Mouse (Mus musculus) layer of hippocampus, adult 9-10 months (tissue): ENCODE measurements around the gene Frmd4a.

Experiments used
- DNase-seq: peaks from one replicate; pipeline ENCODE4 v3.0.0; 2022; ENCODE audit warnings: low spot score

Gene Frmd4a

DNA sequence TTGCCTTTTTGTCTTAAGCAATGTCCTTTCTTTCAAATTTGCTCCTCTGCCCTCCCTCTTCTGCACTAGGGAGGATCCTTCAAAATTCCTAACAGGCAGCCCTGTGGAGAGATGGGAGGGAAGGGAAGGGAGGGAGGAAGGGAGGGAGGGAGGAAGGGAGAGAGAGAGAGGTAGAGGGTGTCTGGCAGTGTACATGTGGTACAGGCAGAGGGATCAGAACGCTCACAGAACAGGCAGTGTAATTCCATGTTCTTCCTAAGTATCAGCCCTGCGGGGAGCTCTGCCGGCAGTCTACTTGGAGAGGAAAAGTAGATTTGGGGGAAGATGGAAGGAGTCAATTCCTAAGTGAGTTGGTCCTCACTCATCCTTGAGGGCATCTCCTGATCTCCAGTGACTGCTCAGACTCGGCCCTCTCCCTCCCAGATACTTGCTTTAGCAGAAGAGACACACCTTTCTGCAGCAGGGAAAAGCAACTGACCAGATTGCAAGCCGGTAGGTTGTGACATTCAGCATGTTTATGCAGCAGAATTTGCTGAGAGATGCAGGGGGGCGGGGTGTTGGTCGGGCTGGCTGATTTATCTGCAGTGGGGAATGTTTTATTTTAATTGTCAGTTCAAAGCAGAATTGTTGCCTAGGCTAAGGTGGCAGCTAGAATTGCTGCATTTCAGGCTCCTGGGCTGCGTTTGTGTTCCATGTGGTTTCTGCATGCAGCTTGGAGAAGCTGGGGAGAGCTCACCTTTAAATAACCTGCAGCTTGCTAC is at the start of gene Frmd4a:
Gene Frmd4a (plus strand): TSS at position 190 of the 761 bp plus-strand sequence.
- DNase-seq, result peak; percentile 24

DNA sequence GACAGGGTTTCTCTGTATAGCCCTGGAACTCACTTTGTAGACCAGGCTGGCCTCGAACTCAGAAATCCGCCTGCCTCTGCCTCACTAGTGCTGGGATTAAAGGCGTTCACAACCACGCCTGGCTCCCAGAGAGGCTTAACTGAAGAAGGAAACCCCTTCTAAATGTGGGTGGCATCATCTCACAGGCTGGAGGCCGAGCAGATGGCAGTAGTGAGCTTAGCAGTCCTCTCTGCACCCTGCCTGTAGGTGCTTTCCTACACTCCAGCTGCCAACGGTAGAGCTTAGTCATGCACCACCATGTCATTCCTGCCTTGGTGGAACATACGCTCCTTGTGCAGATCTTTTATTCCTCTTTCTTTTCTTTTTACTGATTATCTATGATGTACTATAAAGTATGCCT is 28.6 kb upstream of the Frmd4a start:
- no peak for DNase-seq

DNA sequence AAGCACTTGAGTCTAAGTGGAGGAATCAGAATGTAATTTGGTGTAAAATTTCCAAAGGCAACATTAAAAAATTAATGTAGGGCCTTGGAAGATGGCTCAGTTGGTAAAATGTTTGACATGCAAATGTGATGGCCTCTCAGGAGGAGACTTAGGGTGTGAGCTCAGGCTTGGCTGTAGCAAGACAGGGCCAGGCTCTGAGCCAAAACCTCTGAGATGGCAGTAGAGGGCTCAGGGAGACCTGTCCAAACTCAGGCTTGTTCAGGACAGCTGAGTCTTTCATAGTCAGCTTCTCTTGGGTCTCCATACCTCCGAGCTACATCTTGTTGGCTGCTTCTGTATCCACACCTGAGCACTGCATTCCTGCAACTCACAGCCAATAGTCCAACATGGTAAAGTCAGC is 27.1 kb upstream of the Frmd4a start:
- no peak for DNase-seq

DNA sequence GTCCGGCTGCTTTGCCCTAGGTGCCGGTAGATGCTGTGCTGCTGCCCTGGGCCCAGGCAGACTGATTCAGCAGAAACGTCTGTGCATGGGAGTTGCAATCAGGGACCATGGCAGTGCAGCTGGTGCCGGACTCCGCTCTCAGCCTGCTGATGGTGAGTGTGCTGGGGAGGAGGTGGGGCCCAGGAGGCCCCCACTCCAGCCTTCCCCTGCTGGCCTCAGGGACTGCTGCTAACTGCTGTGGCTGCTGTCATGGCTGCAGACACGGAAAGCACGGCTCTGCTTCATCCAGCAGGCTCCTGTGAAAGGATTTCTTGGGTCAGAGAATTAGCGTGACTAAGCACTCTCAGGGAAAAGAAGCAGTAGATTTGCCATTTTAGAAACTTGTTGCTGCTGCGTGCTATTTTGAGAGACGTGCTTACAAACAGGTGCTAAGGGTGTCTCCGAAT is 937 bp downstream of the Frmd4a start:
- peak; percentile 26 for DNase-seq

DNA sequence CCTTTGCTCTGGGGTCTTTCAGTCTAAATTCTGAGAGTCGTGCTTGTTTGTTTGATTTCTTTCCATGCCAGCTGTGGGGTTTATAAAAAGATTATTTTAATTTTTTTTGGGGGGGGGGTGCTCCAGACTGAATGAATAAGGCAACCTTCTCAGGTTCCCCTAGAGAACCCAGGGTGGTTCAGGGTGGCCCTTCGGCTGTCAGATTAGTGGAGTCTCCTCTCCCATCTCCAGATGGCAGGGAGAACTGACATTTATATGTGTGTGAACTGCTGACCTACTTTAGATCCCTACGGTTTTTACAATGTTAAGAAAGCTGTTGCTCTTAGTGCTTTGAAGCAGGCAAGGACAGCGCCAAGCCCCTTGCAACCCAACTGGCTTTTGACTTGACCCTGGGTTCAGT is 1.4 kb downstream of the Frmd4a start:
- DNase-seq, result no peak

DNA sequence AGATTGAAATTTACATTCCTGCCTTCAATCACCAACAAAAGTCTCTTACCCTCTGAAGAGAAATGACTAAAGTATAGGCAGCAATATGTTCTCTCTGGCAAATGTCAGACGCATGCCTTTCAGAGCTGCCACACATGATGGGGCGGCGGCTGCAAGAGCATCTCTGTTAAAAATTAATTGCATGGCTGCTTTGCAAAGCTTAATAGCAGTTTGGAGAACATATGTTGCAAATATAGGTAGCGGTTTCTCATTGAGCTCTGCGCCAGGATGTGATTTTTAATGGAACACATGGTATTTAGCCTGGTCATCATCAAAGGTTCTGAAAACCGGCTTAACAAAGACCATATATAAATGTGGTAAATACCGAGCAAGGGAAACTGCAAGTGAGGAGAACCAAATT is 7.4 kb downstream of the Frmd4a start:
- DNase-seq, result no peak

DNA sequence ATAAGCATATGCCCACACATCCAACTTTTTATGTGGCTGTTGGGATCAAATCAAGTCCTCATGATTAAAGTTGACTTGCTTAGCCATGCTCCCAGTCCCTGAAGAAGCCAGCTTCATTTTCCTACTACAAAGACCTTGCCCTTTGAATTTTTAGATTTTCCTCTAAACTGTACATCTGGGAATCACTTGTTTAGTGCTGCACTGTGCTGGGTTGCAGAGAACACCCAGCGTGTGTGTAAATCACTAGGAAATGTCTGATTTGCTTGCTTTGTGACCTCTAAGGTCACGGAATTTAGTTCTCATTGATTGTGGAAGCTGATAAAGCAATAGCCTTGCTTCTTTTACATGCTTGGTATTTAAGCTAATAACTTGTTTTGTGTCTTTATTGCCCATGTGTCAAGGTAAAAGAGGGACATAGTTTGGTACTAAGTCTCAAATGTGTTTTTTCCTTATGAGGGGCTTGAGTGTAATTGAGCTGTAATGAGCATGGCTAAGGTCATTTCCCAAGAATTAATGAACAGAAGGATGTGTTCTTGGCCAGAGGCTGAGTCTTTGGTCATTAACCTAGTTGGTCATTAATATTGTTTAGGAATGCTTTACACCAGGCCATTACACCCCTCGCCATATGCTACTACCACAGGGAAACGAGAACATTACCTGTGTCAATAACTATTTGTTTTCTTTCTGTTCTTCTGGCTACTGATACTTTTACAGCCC is 11.7 kb downstream of the Frmd4a start:
- DNase-seq, result no peak

DNA sequence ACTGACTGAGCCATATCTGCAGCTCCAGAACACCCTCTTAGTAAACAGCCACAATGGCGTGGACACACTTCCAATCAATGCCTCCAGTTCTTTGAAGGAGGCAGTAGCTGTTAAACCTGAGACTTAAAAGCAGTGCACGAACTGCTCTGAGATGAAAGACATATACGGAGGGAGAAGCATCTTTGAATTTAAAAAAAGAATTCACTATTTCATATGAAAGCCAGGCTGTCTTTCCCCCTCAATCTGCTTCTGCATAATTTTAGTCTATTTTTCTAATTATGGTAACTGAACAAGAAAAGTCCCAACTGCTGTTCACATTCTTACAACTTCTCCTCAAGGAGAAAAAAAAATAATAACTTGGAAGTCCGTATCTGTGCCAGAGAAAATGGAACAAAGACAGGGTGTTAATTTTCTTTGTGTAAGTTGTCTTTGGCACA is 18.7 kb downstream of the Frmd4a start:
- no peak for DNase-seq

DNA sequence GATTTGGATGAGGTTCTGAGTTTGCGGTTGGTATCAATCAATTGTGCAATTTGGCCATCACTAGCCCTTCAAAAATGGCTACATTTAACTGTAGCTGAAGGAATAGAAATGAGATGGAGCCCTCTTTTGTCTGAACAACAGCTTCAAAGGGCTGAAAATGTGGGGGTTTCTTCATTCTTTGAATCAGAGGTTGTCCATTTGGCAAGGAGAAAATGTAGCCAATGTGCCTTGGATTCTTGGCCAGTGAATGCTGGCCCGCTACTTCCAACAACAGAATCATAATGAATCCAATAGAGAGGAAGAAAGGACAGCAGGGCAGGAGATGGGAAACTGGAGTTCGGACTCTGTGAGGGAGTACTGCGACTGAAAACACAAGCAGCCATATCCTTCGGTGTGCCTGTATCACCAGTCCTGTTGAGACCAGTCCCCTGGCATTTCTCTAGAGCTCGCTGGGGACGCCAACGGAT is 19.2 kb downstream of the Frmd4a start:
- DNase-seq, result no peak

DNA sequence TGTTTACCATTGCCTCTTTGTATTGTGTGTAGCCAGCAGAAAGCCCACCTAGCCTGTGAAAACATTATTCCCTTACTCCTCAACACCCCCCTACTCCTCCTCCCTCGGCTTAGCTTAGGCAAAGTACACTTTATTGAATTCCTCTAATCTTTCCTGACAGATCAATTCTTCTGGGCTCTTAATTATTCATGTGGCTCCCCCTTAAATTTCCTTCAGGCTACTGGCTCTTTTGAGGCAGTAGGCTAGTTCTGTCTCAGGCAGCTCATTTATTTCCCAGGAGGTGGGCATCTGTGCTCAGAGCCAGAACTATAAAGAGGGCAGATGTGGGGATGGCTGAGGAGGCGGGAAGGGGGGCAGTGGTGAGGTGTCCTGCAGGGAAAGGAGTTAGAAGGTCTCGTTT is 24.5 kb downstream of the Frmd4a start:
- DNase-seq, result no peak

DNA sequence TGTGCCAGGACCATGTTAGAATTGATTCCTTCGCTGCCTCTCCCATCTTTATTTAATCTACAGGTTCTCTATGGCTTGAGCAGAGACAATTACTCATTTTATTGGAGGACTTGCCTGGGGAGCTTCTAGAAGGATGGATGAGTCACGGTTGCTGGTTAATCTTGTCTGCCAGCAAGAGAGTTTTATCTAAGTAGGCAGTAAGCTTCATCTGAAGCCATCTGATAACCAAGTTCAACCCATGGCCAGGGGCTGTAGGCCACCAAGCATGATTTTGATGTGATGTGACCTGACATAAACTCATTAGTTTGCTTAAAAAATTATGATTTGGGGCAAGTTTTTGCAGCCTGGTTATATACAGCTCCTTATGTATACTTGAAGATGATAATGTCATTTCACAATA is 38.0 kb downstream of the Frmd4a start:
- no peak for DNase-seq

DNA sequence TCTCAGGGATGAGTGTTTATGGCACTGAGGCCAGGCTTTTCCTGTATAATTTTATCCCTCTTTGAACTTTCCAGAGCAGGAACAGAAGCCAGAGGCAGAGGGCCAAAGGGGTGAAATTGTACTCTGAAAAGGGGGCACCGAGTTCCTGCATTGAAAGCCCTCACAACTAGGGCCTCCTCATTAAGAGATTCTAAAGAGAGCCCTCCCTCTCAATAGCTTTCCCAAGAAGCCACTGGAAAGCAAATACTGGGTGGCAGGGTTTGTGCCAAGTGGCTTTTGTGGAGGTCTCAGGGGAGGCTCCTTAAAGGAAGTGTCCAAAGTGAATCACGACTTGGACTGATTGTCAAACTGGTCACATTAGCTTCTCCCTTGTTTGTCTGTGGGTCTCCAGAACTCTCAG is 43.2 kb downstream of the Frmd4a start:
- DNase-seq, result no peak

DNA sequence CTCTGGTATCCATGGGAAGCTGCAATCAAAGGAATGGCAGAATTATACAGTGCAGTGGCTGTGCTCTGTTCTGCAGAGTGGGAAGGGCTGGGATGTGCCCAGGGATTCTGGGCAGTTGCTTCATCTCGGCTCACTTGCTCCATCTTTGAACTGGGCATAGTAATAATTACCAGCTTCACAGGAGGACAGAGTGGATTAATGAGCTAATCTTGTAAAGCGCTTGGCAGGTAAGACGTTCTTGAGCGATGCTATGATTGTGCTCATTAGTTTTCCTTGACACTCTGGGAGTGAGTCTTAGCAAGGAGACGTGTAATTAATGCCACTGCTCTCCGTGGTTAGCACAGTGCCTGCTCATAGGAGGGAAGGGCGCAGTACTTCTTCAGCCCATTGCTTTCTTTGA is 54.3 kb downstream of the Frmd4a start:
- DNase-seq, result no peak

DNA sequence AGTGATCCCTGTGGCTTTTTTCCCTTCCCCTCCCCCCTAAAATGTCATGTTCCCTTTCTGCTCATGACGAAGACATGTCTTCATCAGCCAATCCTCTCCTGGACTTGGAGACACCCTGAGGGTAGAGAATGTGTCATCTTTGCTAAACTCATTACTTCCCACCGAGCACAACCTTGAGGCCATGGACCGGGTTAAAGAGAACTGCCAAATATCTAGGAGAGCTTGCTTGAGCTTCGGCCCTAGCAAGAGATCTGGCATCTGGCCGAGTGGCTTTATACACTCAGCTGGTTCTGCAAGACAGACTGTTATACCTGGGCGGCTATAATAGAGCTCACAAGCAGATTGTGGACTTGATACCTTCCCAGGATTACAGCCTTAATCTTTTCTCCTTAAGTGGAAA is 66.4 kb downstream of the Frmd4a start:
- DNase-seq, result no peak

DNA sequence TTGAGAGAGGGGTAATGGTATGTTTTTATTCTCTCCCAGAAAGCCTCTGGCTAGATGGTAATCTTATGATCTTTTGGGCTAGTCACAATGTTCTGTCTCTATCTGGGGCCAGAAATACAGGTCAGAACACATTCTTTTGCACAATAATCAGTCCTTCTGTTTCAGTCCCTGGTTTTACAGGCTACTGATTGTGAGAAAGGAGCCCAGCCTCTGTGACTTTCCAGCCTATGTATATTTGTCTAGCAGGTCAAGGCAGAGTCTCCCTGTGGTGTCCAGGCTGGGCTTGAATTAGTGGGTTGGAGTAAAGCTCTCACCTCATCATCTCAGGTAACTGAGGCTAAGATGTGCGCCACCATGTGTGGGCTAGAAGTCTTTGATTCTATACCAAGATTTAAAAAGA is 80.1 kb downstream of the Frmd4a start:
- DNase-seq, result no peak

DNA sequence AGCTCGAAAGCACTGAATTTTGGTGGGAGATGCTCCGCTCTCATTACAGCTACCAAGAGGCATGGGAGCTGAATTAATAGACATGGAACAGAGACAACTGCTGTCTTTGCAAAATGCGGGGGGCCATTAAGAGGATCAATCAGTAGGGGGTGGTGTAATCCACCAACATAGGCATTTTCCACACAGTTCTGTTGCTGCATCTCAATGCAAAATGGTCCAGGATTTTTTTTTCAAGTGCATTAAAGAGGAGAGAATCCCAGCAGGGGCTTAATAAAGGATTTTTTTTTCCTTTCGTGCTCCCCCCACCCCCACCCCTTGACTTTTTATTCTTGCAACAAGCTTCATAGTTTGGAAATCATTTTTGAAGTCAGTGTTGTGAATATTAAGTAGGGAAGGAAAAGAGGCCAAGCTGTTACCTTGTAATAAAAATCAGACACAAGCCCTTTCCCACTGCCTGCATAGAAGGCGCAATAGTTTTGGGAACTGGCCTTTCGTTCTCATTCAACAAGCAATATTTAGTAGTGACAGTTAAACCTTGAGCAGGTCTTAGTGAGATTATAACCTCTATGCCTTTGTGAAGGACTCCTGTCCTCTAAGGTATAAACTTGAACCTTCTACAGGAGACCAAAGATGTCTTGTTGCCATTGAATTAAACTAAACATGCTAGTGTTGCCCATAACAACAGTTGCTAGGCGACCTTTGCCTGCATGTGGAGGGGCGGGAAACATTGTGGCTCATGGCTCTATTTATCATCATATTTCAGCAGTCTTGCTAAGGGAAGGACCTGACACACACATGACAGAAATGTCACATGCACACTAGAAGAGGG is 81.6 kb downstream of the Frmd4a start:
- no peak for DNase-seq

DNA sequence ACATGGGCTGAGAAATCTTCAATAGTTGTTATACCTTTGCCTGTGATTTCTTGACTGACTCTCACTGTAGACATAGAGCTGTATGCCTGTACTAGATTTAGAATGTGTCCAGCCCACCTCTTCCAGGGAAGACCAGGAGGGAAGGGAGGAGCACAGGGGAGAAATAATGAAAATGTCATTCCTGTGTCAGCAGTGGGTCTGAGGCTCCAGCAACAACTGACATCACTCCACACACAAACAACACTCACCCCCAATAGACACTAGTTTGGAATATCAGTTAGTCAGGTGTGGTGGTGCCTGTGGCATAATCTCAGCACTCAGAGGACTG is 82.2 kb downstream of the Frmd4a start:
- no peak for DNase-seq

DNA sequence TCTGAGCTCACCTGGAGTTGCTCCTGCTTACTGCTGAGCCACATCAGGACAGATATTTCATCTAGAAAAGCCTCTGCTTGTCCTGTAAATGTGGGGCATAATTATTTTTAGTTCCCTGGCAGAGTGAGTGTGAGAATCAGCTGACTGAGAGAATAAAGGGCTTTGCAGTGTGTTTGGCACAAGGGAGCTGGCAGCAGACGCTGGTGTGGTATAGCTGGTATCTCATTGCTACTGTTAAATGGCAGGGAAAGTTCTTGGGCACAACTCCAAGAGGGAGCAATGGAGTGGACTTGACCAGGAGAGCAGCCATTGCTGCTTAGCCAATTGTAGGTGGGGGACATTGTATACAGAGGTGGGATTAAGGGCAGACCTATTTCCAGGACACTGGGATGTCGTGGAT is 83.9 kb downstream of the Frmd4a start:
- DNase-seq, result no peak

DNA sequence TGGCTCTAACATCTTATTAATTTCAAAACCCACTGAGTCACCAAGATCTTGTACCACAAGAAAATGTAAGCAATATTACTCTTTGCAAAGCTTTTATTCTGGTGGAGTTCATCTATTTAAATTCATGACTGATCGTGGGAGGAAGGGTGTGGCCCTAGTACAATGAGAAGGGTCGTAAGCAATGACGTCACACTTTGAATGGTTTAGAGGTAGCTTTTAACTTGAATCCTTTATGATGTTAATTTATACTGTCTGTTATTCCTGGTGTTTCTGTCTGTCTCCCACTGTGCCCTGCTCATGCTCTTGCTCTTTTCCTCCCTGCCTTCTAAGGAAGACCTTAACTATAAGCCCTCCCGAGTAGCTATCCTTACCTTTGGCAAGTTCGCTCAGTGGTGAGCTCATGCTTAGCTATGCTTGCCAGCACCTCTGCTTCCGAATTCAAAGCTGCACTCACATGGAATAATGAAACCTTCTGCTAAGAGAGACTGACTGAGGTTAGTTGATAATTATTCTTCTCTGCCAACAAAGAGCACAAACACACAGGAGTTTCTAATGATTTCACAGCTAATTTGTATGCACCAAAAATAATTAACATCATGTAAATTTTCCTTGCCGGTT is 95.9 kb downstream of the Frmd4a start:
- no peak for DNase-seq

DNA sequence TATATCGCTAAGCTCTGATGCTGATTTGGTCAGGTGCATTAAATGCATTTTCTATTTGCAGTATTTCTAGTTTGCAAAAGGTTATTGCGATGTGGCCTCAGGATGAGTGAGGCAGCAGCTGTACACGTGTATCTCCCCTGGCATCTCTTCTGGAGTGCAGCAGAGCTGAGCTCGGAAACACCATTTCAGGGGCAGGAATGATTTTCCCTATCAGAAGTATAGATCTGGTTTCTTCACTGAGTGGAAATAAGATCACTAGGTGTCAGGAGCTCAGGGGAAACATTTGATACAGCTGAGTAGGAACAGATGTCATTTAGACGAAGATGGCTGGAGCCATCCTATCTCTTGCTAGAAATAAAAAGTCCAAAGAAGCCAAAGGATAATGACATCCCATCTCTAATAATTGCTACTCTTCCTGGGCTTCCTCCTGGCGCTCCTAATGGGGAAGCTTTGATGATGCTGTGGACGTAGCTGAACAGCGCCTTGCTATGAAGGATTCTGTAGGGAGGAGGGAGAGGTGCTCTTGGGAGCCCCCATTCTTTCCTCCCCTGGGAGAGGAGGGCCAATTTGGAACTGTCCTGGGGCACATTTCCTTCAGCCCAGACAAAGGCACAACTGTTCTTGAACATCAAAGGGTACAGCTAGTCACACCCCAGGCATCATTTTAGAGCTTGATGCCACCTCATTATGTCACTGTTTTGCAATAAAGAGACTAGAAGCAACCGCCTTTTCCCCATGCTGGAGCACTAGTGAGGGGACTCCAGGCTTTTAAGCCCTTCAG is 102.4 kb downstream of the Frmd4a start:
- no peak for DNase-seq

DNA sequence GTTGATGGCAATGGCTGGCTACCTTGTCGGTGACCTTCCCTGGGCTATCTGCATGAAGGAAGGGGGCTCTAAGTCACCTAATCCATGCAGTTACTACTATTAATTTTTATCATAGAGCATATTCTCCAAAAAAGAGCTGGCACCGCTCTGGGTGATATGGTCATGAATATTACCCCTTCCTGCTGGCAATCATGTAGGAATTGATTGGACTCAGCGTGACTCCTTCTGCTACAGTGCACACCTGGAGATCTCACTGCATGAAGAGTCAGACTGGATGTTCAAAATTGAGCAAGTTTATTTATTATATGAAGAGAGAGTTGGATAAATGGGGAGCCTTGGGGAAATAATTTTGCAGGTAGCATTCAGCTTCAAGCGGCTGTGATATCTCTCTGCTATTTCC is 113.7 kb downstream of the Frmd4a start:
- DNase-seq, result no peak

DNA sequence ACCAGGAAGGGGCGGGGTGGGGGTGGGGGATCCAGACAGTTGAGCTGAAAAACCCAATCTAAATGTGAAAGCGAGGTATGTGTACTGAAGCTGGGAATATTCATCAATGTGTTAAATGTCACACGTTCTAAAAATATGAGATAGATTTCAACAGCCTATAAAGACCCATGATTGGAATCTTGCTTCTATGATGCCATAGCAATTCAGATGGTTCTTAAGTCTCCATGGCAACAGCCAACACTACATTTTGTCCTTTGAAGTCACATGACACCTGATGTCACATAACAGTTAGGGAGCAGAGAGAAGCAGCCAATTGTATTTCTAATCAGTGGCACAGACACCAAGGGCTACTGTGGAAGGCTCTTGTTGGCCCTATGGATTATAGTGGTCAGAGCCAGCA is 120.0 kb downstream of the Frmd4a start:
- no peak for DNase-seq
